Mouse (Mus musculus): ENCODE measurements around the gene Cacng8.

Gene Cacng8

GRCm38 (mm10) chr7:3390413-3391080, at the start of gene Cacng8:
Gene Cacng8, plus strand, starts transcription at chr7:3390683.
- DNase-seq (ENCODE audit: low spot score), result no peak

DNA sequence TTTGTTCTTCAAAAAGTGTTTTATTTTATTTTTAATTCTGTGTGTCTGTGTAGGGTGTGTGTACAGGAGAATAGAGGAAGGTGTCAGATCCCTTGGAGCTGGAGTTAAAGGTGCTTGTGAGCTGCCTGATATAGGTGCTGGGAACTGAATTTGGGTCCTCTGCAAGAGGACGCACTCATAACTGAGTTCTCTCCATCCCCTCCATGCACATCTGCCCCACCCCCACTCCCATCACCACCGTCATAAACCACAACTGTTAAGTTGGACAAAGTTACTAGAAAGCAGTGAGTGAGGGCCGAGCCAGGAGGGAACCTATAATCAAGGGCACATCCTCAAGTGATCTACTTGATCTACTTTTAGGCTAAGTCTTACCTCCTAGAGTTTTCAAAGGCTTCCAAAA, 46.6 kb upstream of the Cacng8 start:
- DNase-seq (ENCODE audit: low spot score), result no peak

GRCm38 (mm10) chr7:3345301-3345700, 45.2 kb upstream of the Cacng8 start:
- no peak for DNase-seq (ENCODE audit: low spot score)

DNA sequence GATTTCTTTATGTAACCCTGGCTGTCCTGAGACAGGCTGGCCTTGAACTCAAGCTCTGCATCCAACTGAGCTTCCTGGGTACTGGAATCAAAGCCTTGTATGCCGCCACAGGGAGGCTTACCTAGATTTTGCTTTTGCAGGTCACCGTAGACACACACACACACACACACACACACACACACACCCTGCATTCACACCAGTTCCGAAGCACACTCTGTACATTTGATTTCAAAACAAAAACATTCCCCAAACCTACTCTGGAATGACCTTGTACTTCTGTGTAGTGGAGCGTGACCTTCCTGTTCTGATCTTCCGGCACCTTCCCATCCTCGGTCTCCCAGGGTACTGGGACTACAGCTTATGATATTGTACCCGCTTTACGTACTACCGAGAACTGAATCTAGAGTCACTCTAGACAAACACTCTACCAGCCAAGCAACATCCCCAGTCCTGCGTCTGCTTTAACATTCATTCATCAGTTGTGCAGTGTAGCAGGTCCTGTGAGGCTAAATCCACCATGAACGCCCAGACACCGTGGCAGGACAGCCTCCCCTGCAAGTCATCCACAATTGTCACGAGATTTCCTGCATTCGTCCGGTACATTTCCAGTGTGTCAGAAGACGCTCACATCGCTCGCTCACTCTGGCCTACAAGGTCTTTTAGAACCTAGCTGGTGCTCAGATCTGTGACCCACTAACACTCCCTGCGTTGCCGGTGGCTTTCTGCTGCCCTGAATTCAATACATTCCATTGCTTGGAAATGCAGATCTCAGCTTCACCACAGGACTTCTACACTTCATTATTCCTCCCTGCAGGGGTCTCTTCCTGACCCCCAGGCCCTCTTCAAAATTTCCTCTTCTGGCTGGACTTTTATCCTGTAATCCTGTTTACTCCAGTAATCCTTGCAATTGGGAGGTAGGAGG, 42.9 kb upstream of the Cacng8 start:
- DNase-seq (ENCODE audit: low spot score), result no peak

DNA sequence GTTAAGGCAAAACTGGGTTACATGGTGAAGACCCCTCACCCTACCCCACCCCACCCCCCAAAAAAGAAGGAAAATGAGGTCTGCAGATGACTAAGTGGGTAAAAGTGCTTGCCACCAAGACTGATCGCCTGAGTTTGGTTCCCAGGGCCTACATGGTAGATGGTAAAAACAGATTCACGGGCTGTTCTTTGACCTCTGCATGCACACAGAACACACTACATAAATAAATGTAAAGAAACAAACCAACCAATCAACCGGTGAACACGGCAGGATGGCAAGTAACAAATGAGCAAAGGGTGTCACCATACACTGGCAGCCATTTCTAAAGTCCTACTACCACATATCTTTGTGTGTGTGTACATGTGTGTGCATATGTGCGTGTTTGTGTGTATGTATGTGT, 42.2 kb upstream of the Cacng8 start:
- DNase-seq (ENCODE audit: low spot score), result no peak

GRCm38 (mm10) chr7:3349775-3350174, 40.7 kb upstream of the Cacng8 start:
- no peak for DNase-seq (ENCODE audit: low spot score)

DNA sequence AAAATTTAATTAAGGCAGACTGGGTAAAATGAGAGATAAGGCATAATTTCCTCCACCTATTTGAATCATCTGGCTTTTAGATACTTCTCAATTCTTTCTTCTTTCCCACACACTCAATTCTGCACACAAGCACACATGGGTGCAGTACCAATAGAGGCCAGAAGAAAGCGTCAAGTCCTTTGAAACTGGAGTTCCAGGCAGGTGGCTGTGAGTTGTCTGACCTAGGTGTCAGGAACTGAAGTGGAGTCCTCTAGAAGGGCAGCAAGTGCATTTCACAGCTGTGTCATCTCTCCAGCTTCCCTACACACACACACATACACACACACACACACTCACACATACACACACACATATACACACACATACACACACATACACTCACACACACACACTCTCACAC, 38.9 kb upstream of the Cacng8 start:
- DNase-seq (ENCODE audit: low spot score), result no peak

GRCm38 (mm10) chr7:3354850-3355249, 35.6 kb upstream of the Cacng8 start:
- no peak for DNase-seq (ENCODE audit: low spot score)

GRCm38 (mm10) chr7:3360678-3361077, 29.8 kb upstream of the Cacng8 start:
- DNase-seq (ENCODE audit: low spot score), result no peak

DNA sequence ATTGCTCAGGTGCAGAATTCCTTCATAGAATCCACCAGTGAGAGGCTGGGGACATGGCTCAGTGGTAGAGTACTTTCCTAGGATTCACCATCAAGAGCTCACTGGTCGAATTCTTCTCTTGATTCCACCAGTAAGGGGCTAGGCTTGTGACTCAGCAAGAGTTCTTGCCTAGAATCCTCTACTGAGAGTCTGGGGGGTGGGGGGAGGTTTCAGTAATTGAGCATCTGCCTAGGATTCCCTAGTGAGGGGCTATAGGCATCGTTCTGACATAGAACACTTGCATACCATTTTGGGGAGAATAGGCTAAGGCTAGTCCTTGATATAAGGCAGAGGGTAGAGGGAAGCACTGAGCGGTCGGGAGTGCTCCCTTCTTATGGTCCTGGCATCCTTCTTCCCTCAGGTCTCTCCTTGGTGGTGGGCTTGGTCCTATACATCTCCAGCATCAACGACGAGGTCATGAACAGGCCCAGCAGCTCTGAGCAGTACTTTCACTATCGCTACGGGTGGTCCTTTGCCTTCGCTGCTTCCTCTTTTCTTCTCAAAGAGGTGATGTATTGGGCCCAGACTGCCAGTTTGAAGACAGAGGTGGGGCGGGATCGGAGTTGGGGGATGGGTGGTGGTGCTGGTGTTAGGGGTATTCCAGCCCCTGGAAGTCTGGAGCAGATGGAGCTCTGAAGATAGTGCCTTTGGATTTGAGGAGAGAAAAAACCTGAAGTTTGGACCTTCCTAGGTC, 24.8 kb upstream of the Cacng8 start:
- no peak for DNase-seq (ENCODE audit: low spot score)

DNA sequence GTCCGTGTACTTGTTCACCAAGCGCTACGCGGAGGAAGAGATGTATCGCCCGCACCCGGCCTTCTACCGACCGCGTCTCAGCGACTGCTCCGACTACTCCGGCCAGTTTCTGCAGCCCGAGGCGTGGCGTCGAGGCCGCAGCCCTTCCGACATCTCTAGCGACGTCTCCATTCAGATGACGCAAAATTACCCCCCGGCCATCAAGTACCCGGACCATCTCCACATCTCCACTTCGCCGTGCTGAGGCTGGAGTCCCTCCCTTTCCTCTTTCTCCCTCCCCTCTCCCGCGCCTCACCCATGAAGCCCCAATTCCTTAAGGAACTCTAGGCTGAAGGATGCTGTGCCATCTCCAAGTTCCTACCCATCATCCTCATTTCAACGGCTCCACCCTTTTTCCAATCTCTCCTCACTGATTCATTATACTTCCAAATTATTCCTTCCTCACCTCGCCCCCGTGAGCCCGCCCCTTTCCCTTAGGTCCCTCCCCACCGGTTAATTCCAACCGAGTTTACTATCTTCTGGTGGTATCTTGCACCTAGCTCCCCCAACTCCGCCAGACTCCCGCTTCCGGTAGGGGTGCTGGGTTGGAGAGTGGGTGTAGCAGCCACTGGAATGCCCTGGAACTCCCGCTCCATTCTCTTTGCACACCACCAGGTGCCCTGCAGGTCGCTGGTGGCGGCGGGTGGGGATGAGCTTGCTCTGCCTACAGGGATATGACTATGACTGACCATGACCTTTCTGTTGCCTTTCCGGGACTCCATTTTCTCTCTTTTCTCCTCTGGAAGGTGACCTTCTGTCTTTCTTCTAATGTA, 23.6 kb upstream of the Cacng8 start:
- DNase-seq (ENCODE audit: low spot score), result peak; percentile 36

DNA sequence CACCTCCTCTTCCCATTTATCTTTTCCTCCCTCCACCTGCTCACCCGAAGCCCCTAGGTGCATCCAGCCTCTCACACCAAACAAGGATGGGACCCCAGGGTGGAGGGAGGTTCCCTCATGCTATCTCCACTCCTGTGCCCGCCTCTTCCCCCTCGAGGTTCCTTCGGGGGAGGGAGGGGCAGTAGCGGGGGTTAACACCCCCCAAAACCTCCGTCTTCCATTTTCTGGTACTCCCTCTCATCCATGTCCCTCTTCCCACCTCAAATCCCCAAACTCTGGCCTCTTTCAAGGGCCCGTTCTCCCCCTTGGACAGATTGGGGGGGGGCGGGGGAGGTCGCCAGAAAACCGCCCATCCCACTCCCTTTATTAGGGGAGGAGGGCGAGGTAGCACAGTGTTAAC, 22.9 kb upstream of the Cacng8 start:
- DNase-seq (ENCODE audit: low spot score), result no peak

DNA sequence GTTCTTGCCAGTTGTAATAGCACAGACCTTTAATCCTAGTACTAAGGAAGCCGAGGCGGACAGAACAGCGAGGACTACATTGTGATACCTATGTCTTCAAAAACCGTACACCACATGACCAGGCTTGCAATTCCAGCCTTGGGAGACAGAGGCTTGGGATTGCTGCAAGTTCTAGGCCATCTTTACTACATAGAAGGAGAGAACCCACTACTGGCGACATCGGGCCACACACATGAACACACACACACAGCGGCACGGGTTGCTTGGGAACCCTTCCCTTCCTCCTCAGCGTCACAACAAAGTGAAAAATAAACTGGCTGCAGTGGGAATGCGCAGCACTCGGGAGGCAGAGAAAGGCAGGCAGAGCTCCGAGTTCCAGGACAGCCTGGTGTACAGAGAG, 22.2 kb upstream of the Cacng8 start:
- DNase-seq (ENCODE audit: low spot score), result no peak

DNA sequence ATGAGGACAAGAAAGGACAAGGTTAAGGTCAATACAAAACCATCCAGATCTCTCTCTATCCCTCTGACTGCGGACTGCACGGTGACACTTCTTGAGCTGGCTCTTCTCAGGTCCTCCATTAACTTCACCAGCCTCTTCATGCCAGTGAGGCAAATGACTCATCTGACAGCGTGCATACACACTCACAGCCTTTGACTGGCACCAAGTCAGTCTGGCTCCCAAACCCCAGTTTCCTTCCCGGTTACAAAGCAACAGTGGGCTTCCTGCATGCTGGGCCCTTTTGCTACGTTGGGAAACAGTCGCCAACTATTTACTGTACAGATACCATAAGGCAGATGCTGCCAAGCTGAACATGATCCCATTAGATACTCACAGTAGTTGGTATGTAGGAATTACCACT, 21.3 kb upstream of the Cacng8 start:
- no peak for DNase-seq (ENCODE audit: low spot score)

DNA sequence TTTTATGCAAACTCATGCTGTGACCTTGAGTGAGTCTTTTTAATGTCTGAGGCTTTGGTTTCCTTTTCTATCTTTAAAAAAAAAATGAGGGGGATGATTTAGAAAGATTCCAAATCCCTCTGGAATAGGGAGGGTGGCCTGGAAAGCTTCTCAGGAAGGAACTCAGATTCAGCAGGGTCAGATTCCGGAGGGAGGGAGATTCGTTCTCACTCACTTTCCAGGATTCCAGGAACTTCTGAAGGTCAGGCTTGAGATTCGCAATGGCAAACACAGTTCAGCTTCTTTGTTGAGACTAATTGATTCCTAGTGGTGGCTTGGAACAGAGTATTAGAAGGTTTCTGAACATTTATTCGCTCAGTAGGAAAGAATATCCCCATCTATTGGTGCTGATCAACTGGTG, 20.1 kb upstream of the Cacng8 start:
- no peak for DNase-seq (ENCODE audit: low spot score)

DNA sequence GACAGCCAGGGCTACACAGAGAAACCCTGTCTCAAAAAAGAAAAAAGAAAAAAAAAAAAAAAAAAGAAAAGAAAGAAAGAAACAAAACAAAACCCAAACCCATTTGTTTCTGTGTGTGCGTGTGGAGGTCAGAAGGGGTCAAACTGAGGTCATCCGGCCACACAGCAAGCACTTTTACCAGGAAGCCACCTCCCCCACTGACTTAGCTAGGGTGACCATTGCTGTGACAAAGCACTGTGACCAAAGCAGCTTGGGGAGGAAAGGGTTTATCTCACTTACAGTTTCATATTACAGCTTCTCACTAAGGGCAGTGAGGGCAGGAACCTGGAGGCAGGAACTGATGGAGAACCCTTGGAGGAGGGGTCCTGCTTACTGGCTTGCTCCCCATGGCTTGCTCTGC, 18.1 kb upstream of the Cacng8 start:
- DNase-seq (ENCODE audit: low spot score), result peak; percentile 13

DNA sequence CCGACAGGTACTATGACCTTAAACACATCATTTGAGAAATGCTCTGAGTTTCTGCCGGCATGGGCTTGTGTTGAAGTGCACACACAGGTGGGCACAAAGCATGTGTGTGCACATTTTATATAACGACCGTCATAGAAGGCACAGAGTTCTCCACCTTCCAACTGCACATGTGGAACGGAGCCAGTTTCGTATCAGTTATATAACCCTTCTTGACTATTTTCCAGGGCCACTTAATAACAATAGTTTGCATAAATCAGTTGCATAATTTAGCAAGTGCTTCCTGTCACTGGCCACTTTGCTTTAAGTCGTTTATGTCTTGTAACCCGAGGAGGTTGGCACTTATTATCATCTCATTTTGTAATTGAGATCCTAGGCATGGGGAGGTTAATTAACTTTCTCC, 16.7 kb upstream of the Cacng8 start:
- no peak for DNase-seq (ENCODE audit: low spot score)

DNA sequence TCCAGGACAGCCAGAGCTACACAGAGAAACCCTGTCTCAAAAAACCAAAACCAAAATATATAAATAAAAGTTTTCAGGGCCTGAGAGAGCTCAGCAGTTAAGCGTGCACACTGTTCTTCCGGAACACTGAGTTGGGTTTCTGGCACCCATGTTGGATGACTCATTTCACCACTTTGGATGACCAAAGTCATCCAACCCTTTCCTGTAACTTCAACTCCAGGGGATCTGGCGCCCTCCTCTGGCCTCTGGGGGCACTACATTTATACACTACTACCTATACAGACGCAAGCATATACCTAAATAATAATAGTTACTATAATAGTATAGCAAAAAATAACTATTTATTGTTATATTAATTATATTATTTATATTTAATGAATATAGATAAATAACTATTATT, 13.7 kb upstream of the Cacng8 start:
- peak; percentile 35 for DNase-seq (ENCODE audit: low spot score)

- no peak for DNase-seq (ENCODE audit: low spot score)
Measured at GRCm38 (mm10) chr7:3382123-3382522, 8.4 kb upstream of the Cacng8 start.

GRCm38 (mm10) chr7:3384807-3385319, 5.6 kb upstream of the Cacng8 start:
- DNase-seq (ENCODE audit: low spot score), result no peak

DNA sequence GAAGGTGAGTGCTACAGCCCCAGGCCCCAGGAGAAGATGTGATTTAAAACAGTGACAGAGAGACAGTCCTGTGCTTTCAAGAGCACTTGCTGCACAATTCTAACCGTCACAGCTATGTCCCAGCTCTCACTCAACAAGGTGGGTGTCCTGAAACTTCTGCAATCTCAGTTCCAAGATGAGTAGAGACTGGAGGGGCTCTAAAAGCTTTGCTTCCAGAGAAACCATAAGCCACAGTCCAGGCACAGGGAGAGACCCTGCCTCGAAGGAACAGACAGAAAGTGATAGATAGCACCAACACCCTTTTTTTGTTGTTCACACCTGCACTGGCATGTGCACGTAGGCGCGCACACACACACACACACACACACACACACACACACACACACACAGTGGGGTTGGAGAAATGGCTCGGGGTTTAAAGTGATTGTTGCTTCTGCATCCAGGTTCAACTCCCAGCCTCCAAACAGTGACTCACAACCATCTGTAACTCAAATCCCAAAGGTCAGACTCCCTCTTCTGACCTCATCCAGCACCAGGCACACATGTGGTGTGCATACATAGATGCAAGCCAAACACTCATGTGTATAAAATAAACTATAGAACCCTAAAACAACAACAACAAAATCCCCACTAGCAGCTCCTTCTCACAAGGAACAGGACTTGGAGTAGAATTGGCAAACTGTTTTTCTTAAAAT, 4.3 kb upstream of the Cacng8 start:
- DNase-seq (ENCODE audit: low spot score), result no peak

All from embryo, embryonic 10 days (tissue).